Mouse (Mus musculus): ENCODE results near the gene Fam78a.

Gene Fam78a

GRCm38 (mm10) chr2:32062626-32063410, 21.8 kb downstream of the Fam78a start:
- no peak for TF ChIP-seq GATA4 (IDR thresholded peaks at IDR 0.05; ENCODE audit: insufficient replicate concordance, low read length)

GRCm38 (mm10) chr2:32061722-32062505, 22.7 kb downstream of the Fam78a start:
- no peak for TF ChIP-seq GATA4 (IDR thresholded peaks at IDR 0.05; ENCODE audit: insufficient replicate concordance, low read length)

GRCm38 (mm10) chr2:32061189-32061588, 23.5 kb downstream of the Fam78a start:
- TF ChIP-seq GATA4 (IDR thresholded peaks at IDR 0.05; ENCODE audit: insufficient replicate concordance, low read length) = no peak

- no peak for TF ChIP-seq GATA4 (IDR thresholded peaks at IDR 0.05; ENCODE audit: insufficient replicate concordance, low read length)
Measured at GRCm38 (mm10) chr2:32060228-32060805, 24.3 kb downstream of the Fam78a start.

- no peak for TF ChIP-seq GATA4 (IDR thresholded peaks at IDR 0.05; ENCODE audit: insufficient replicate concordance, low read length)
Measured at GRCm38 (mm10) chr2:32059613-32060012, 25.0 kb downstream of the Fam78a start.

- no peak for TF ChIP-seq GATA4 (IDR thresholded peaks at IDR 0.05; ENCODE audit: insufficient replicate concordance, low read length)
Measured at GRCm38 (mm10) chr2:32058716-32059115, 25.9 kb downstream of the Fam78a start.

- no peak for TF ChIP-seq GATA4 (IDR thresholded peaks at IDR 0.05; ENCODE audit: insufficient replicate concordance, low read length)
Measured at GRCm38 (mm10) chr2:32058241-32058640, 26.4 kb downstream of the Fam78a start.

- TF ChIP-seq GATA4 (IDR thresholded peaks at IDR 0.05; ENCODE audit: insufficient replicate concordance, low read length) = no peak
Measured at GRCm38 (mm10) chr2:32057794-32058193, 26.9 kb downstream of the Fam78a start.

GRCm38 (mm10) chr2:32057360-32057759, 27.3 kb downstream of the Fam78a start:
- no peak for TF ChIP-seq GATA4 (IDR thresholded peaks at IDR 0.05; ENCODE audit: insufficient replicate concordance, low read length)

- TF ChIP-seq GATA4 (IDR thresholded peaks at IDR 0.05; ENCODE audit: insufficient replicate concordance, low read length) = no peak
Measured at GRCm38 (mm10) chr2:32056524-32056923, 28.1 kb downstream of the Fam78a start.

GRCm38 (mm10) chr2:32055357-32055965, 29.2 kb downstream of the Fam78a start:
- TF ChIP-seq GATA4 (IDR thresholded peaks at IDR 0.05; ENCODE audit: insufficient replicate concordance, low read length) = no peak

GRCm38 (mm10) chr2:32052418-32052817, 32.2 kb downstream of the Fam78a start:
- no peak for TF ChIP-seq GATA4 (IDR thresholded peaks at IDR 0.05; ENCODE audit: insufficient replicate concordance, low read length)

- TF ChIP-seq GATA4 (IDR thresholded peaks at IDR 0.05; ENCODE audit: insufficient replicate concordance, low read length) = no peak
Measured at GRCm38 (mm10) chr2:32051791-32052190, 32.9 kb downstream of the Fam78a start.

- TF ChIP-seq GATA4 (IDR thresholded peaks at IDR 0.05; ENCODE audit: insufficient replicate concordance, low read length) = no peak
Measured at GRCm38 (mm10) chr2:32047323-32047722, 37.3 kb downstream of the Fam78a start.

- TF ChIP-seq GATA4 (IDR thresholded peaks at IDR 0.05; ENCODE audit: insufficient replicate concordance, low read length) = no peak
Measured at GRCm38 (mm10) chr2:32046009-32046408, 38.6 kb downstream of the Fam78a start.

Measured in liver, adult (tissue).